Mouse (Mus musculus) T-helper 17 cell (primary cell): ENCODE measurements around the gene Dmbt1.
"Not testable (repeated sequence)": the region's sequence is repeated elsewhere in the genome, so short reads cannot be mapped to it uniquely, and the experiment has no call there.

Source experiments
- in situ Hi-C, 2 experiments: fragments of 300-600 bp; cut with MboI, MseI; formaldehyde crosslinking; loops; 1 replicate in 1 of 2; 2 replicates in 1 of 2; pipeline ENCODE4 v1.15.1; 2025; ENCODE audit warnings: high pct_unique_total_duplicates in 2 of 2

The Dmbt1 gene

DNA sequence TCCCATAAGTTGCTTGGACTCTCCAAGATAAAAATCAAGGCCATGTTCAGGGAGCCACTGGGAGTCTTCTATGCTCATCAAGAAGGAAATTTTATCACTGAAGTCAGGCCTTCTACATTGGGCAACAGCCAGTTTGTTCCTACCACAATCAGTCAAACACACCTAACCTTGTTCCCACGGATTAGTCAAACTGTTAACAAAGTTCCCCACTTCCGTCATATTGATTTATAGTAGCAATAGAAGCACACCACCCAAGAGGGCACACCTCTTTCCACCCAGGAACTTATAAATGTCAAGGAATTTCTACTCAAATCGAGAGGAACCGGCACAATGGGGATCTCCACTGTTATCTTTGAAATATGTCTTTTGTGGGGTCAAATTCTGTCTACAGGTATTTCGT is at the start of gene Dmbt1:
TSS of gene Dmbt1 (plus strand) at position 299 of the 400 bp plus-strand sequence.
- in situ Hi-C loops, result no loop called here

DNA sequence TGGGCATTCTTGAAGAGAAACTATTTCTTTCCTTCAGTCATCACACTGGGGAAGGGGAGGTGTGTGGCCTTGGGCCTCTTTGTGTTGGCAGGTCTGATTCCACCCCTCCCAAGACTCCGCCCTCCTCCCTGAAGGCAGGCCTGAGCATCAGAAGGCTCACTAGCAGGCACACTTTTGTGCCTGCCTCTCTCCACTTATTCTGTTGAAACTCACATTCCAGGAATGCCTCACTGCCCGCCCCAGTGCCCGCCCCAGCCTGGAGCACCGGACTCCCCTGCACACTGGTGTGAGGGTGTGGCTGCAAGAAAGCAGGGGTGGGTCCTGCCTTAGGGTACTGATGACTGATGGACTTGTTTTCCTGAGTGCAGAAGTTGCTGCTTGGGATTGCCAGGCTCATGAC is 49.5 kb upstream of the Dmbt1 start:
- in situ Hi-C loops, result no loop called here

DNA sequence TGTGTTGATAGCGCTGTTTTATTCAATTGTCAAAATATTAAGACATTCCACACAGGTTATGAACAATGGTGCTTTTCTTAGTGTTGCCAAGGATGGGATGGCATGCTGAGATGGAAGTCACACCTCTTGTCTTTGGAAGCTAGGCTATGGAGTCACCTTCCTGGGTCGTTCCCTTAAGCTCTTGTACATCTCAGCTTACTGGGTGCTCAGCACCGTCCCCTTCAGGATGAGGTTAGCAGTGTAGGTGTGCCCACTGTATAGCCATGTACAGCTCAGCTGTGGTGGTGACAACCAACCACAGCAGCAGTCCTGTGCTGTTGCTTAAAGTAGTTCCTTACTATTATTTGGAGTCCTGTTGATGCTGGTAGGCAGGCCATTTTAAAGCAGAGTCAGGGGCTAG is 49.0 kb upstream of the Dmbt1 start:
- in situ Hi-C loops, result no loop called here

DNA sequence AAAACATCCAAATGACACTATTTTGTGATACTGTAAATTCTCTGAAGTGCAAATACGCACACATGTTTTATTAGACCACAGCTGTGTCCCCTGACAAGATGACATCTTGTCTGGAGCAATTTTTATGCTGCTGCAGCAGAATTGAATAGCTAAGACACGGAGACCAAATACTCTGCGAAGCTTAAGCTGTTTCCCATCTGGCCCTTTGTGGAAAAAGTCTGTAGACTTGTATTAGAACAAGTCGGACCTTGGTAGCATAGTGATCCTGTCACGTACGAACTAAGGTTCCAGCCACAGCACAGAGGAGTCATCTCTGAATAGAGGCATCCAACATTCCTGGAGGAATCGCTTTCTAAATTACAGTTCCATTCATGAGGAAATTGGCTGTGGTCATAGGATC is 47.6 kb upstream of the Dmbt1 start:
- in situ Hi-C loops, result no loop called here

DNA sequence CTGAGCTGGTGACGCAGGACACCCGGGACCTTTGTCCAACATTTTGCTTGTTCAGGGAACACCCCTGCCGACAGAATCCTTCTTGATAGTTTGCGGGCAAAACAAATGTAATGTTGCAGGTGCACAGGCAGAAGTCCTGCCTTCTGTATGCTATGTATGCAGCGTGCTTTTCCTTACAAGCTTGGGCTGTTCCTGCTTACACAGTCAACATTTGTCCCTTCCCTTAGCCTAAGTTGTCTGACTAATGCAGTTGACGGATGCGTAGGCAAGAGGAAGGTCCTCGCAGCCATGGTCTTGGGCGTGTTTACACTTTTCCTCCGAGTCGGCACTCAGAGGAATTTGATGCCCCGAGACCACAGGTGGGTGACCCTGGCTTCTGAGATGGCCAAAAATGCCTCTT is 46.7 kb upstream of the Dmbt1 start:
- in situ Hi-C loops, result no loop called here

DNA sequence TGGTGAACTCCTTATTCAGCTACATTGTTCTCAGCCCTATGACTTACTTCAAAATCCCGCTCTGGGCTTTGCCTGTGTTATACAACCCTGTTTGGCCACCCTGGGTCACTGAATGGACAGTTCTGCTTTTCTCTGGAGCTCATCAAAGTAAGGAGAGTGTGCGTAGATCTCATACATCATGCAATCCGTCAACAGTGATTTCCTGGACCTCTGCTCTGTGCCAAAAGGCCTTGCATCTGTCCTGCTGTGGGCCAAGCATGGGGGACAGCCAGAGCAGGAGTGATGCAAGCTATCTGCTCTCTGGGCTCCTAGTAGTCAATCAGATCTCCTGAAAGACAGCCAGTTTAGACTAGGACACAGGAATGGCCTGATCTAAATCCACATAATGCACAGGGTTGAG is 46.1 kb upstream of the Dmbt1 start:
- in situ Hi-C loops, result no loop called here

DNA sequence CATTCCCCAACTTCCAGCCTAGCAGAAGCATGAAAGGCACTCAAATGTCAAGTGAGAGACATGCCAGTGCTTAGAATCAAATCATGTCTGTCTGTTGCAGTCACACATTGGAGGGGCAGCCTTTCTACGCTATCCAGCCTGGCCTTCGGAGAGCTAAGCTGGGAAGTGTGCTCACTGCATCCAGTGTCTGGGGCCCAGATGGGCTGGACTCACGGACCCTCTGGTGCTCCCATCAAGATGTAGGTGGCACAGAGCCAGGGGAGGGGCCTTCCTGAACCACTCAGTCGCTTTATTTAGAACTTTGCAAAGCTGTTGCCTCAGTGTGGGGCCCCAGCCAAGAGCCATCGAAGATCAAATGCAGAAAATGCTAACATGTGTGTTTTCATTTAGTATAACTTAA is 43.7 kb upstream of the Dmbt1 start:
- in situ Hi-C loops, result no loop called here

DNA sequence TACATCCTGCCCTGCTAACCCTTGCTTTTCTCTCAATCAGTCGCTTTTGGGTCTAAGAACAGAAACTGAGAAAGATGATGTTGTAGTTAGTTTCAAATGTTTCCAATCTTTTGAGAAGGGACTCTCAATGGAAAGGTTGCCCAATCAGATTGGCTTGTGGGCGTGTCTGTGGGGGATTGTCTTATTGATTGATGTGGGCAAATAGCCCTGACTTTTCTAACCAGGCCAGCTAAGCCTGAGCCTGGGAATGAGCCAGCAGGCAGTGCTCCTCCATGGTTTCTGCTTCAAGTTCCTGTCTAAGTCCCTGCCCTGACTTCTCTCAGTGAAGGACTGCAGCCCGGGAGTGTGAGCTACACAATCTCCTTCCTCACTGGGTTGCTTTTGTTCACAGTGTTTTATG is 42.5 kb upstream of the Dmbt1 start:
- in situ Hi-C loops, result no loop called here

DNA sequence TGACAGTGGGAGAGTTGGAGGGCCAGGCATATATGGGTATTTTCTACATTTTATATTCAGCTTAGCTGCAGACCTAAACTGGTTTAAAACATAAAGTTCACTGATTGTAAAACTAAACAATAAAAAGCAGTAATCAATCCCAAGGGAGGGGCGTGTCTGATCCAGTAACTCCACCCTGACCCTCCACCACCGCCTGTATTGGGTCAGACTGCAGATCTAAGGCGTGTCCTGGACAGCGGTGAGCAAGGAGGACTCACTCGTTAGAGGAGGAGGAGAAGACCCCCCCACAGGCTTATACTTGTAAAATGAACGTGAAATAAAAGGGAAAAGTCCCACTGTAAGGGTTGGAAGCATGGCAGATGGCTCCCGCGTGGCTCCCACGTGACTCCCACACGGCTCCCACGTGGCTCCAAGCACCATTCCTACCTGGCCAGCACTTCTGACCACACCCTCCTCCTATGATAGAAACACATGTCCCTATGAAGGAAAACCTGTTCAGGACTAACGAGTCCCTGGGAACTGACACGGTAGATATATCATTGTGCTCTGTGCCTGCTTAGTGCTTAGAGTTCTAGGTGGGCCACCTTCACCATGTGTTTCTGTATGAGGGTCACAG is 40.6 kb upstream of the Dmbt1 start:
- in situ Hi-C loops, result loop anchor here in 1 of 2 experiments (10.0 kb wide), 1 partner anchor 1224 kb away; no protein-coding TSS in a partner anchor

DNA sequence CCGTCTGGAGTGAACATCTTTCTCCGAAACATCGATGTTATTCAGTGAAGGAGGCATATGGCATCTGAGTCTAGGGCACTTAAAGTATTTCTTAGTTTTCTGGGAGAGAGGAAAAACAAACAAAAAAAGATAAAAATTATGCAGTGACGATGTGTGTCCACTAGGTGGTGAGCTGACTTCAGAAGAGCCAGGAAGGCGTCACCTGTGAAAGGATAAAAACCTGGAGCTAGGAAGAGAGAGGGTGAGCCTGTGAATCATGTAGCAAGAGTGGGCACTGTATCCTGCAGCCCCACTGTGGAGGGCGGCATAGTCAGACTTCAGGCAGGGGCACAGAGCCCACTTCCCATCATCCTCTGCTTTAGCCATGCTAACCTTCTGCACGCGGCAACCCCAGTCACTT is 37.9 kb upstream of the Dmbt1 start:
- in situ Hi-C loops, result loop anchor here in 1 of 2 experiments (10.0 kb wide), 1 partner anchor 1221 kb away; no protein-coding TSS in a partner anchor

DNA sequence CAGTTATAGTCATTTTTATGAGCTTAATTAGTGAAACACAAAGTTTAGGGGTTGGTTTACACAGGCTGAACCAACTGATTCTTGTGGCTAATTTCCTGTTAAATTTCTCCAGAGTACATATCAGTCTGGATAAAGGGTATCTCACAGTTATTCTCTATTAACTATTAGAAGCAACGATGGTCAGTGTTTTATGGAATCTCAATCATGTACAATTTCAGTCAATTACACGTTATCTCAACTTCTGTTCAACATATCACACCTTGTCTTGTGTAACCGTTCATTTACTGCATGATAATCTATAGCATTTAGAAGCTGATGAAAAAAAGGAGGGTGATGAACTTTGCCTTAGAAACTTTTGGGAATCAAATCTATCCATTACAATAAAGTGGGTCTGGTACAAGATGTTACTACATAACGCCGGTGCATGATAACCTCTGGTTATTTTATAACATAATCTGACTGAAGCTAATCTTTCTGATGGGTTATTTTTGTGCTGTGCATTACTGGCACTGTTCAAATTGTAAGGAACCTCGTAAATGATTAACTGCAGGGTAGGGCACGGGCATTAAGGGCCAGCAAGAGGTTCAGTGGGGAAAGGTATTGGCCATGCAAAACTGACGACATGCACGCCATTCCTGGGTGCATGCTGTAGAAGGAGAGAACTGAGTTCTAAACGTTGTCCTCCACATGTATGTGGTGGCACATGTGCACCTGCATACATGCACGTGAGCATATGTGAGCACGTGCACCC is 29.7 kb upstream of the Dmbt1 start:
- in situ Hi-C loops, result no loop called here

DNA sequence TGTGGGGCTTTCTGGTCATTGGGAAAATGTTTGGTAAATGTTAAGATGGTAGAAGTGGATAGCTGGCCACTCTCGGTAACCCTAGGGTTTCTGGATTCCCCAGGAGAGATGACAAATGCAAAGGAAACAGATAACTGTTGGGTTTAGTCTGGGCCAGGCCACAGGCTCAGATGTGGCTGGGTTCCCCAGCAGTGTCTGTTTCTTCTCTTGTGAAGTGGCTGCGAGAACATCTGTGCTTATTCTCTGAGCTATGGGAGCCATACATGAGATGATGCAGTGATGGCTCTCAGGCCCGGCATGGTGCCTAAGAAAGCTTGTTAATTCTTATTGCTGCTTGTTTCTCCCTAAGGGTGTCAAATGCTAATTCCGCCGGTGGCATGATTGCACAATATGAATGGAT is 27.8 kb upstream of the Dmbt1 start:
- in situ Hi-C loops, result no loop called here

DNA sequence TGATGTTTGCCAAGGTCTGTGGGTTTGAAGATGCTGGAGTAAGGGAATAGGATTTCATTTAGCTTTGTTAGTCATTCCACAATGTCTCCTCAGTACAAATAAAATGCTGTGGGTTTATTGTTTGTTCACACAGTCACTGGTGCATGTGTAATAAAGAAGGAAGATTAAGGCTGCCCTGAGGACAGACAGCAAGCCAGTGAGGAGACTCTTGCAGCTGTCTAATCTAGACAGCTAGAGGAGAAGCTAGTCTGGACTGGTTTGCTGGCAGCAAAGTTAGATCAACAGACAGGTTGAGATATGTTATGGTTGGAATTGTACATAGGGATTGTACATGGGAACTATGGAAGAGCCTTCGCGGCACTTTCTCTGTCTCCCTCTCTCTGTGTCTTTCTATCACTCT is 24.6 kb upstream of the Dmbt1 start:
- in situ Hi-C loops, result no loop called here

DNA sequence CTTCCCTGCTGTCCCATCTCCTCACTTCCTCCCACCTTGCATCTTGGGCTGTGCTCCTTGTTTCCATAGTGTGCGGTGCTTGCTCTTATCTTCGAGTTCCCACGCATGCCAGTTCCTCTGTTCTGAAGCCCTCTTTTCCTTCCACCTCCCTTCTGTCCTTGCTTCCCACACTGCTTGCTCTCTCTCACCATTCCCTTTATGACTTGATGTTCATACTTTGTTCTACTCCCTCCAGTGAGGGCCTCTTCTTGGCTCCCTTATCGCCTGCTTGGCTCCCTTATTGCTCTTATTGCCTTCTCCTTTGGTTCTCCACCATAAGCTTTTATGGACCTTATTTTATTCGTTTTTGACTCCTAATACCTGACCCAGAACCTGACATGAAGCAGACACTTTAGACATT is 22.7 kb upstream of the Dmbt1 start:
- in situ Hi-C loops, result no loop called here

DNA sequence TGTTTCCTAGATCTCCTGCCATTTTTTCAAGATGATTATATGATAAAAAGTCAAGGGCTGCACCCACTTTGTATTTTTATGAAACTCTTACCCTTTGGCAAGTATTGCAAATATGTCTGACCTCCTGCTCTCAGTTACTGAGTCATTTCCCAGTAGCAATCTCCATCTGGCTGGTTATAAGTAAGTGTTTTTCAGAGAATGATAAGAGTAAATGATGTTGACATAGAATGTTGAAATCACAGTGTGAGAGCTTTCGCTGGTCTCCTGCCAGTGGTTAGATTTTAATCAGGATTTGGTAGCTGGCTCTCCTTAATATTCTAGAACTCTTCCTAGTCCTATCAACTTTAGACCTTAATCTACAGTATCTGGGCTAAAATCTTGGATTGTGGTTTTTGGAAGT is 20.0 kb upstream of the Dmbt1 start:
- in situ Hi-C loops, result no loop called here

DNA sequence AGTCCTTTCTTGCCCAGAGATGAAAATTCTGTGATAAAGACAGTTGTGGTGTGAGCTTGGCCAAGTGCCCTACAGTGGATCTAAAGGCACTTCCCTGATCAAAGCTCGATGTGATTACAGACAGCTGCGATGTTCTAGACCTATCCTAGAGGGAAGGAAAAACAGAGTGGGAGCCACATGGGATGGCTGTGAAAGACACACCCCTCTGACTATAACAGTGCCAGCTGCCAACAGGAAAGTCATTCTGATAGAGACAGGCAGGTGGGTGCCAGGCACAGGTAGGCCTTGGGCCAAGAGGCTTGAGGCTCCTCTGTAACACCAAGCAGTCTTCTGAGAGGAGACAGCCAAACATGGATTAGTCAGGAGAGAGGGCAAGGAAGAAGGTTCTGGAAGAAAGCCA is 12.7 kb upstream of the Dmbt1 start:
- in situ Hi-C loops, result no loop called here

DNA sequence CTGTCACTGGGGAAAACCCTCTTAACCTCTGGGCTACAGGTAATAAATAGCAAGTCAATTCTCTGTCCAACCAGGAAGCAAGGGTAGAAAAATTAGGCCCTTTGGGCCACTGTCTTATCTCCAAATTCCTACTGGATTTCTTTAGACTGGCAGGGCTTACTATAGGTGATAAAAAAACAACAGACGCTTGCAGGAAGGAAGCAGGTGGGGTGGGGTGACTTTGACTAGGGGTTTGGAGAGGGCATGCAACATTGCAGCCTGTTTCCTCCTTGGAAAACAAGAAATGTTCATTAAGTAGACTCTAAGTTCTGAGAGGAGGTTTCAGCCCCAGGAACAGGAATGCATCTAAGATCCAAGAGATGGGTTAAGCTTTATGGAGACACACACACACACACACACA is 7.0 kb upstream of the Dmbt1 start:
- in situ Hi-C loops, result no loop called here

DNA sequence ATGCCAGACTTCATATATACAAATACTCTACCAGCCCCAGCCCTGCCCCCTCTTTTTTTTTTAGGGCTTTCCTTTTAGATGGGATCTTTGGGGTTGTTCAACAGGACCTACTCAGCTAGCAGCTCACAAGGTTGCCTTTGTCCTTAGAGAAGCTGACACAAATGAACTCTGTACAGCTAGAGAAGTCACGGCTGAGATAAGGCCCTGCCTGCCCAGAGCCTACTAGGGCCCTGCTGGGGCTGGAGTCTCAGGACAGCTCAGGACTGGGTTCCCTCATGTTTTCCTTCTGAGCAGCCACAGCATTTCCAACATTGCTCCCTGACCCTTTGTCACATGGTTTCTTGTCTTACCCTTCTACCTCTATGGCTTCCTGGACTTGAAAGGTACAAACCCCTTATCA is 4.3 kb upstream of the Dmbt1 start:
- in situ Hi-C loops, result no loop called here

DNA sequence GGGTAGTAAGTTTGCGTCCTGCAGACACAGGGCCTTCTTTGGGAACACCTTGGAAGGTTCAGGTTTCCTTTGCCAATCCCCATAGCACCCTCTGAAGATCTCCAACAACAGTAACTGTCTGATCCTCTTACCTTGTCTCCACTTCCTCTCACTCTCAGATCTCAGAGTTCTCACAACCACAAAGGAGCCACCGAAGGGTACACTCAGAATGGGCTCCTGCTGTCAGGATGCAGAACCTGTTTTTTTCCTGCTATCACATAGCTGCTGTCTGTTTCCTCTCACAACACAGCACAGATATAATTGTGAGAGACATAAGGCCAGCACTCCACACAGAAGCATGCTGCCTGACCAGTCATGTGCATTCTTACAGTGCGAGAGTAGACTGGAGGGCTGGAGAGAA is 4.5 kb downstream of the Dmbt1 start:
- in situ Hi-C loops, result no loop called here

DNA sequence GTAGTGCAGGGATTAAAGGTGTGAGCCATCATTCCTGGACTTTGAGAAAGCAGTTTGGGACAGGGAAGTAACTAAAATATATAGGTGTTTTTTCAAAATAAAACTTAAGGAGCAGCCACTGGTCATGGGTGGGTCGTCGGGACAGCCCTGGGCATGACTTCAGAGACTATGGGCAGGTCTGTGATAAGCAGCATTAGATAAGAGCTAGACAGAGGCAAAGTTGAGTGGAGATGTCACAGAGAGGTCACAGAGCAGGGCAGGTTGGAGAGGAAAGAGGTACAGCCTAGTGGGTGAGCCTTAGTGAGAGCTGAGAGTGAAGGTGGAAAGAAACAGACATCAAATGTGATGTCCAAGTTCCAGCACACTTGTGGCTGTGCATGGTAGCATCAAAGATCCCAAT is 5.2 kb downstream of the Dmbt1 start:
- in situ Hi-C loops, result no loop called here

DNA sequence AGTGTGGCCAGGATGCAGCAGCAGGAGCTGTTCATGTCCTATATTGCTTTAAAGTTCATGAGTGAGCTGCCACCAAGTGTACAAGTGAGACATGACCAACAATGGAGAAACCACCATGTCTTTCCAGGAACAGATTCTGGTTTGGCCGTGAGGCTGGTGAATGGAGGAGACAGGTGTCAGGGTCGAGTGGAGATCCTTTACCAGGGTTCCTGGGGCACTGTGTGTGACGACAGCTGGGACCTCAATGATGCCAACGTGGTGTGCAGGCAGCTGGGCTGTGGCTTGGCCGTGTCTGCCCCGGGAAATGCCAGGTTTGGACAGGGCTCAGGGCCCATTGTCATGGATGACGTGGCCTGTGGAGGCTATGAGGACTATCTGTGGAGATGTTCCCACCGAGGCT is 8.9 kb downstream of the Dmbt1 start:
- in situ Hi-C loops, result loop anchor here in 1 of 2 experiments (5.0 kb wide), 1 partner anchor 258 kb away; no protein-coding TSS in a partner anchor

DNA sequence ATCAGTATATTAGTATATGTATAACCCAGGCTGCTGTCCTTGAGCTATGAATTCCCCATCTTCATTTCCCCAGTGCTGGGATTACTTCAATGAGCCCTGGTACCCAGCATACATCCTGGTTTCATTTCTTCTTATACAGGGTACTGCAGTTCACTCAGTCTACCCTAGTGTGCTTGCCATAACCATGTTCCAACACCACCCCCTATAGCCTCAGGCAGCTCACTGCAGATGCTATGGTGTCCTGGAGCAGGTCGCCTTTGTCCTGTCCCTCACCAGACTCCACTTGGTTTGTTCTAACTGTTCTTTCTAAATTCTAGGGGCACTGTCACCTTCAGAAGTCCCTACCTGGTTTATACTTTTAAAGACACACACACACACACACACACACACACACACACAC is 10.8 kb downstream of the Dmbt1 start:
- in situ Hi-C loops, result loop anchor here in 1 of 2 experiments (5.0 kb wide), 1 partner anchor 260 kb away; no protein-coding TSS in a partner anchor

DNA sequence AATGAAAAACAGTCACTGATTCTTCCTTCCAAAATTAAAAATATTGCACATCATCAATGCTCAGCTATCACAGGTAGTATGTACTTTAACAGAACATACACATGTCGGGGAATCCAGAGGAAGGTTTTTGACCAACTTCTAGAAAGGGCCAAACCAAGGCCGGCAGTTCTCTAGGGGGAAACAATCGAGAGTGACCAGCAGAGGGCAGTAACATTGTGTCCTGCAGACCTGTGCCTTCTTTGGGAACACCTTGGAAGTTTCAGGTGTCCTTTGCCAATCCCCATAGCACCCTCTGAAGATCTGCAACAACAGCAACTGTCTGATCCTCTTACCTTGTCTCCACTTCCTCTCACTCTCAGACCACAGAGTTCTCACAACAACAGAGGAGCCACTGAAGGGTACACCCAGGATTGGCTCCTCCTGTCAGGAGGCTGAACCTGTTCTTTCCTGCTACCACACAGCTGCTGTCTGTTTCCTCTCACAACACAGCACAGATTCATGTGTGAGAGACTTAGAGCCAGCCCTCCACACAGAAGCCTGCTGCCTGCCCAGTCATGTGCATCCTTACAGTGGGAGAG is 13.5 kb downstream of the Dmbt1 start:
- in situ Hi-C loops, result not testable (repeated sequence)
